In genomic region chr4:133423108-133423507, GRCm38 (mm10) we compare ENCODE assay signal across 8 mouse cellular contexts. TPM values are rescaled to one million over a fixed set of nuclear protein-coding genes. Genes with fewer than 3 reads are reported as not detected.
DNase-seq lines count a peak whose midpoint lies in the region; ATAC-seq and TF ChIP-seq lines count a peak whose summit lies in the region.

No protein-coding gene starts in this region.

- H3K9ac ChIP-seq in forebrain, embryonic 12.5 days: no peak overlapping the region
- no peak overlapping the region for H3K9ac ChIP-seq in kidney, postnatal 0 days (ENCODE audit: low read depth, low read length)

- no peak for TF ChIP-seq POLR2A in spleen, adult 2 months (IDR thresholded peaks at IDR 0.05; ENCODE audit: low read depth, low read length)

- H3K4me3 ChIP-seq in spleen, adult 2 months (ENCODE audit: extremely low read depth, insufficient read depth, insufficient read length): no peak overlapping the region
- H3K4me3 ChIP-seq in forebrain, embryonic 12.5 days (replicated peaks): no peak overlapping the region
- no peak overlapping the region for H3K4me3 ChIP-seq in kidney, postnatal 0 days (replicated peaks; ENCODE audit: low read depth, low read length)

- 52% methylated on average over 6 of the region's 6 CpGs for WGBS in spleen, adult 2 months
- 49% methylated on average over 6 of the region's 6 CpGs for WGBS in forebrain, embryonic 12.5 days
- 45% methylated on average over 6 of the region's 6 CpGs for WGBS in kidney, postnatal 0 days

- peak; percentile 79; the same call in 1 of the 2 replicates for TF ChIP-seq CTCF in spleen, adult 2 months (IDR thresholded peaks at IDR 0.05; ENCODE audit: extremely low read depth, insufficient read depth, insufficient read length, insufficient replicate concordance)
- TF ChIP-seq CTCF in kidney, postnatal 0 days (IDR thresholded peaks at IDR 0.05; ENCODE audit: low read depth): peak; percentile 83

- H3K4me1 ChIP-seq in spleen, adult 2 months (ENCODE audit: control insufficient read depth, insufficient read depth, insufficient read length): no peaks in the 10 kb centered on the region
- H3K4me1 ChIP-seq in forebrain, embryonic 12.5 days: no peaks in the 10 kb centered on the region
- no peaks in the 10 kb centered on the region for H3K4me1 ChIP-seq in kidney, postnatal 0 days (replicated peaks; ENCODE audit: insufficient read depth, low read length)

- no peak overlapping the region for H3K27ac ChIP-seq in spleen, adult 2 months (ENCODE audit: insufficient read depth, low read length)
- no peak overlapping the region for H3K27ac ChIP-seq in forebrain, embryonic 12.5 days
- no peak overlapping the region for H3K27ac ChIP-seq in kidney, postnatal 0 days

- no peaks in the 10 kb centered on the region for H3K9me3 ChIP-seq in forebrain, embryonic 12.5 days
- no peaks in the 10 kb centered on the region for H3K9me3 ChIP-seq in kidney, postnatal 0 days (replicated peaks; ENCODE audit: low read length)

- peak; percentile 17; the same call in 1 of the 2 replicates for ATAC-seq in forebrain, embryonic 12.5 days (ENCODE audit: low FRiP score)
- no peak for ATAC-seq in kidney, postnatal 0 days (replicated peaks; ENCODE audit: low FRiP score, low read depth)
- peak; percentile 60 for ATAC-seq in megakaryocyte progenitor cell, adult 5-6 weeks (replicated peaks; ENCODE audit: poor library complexity)

- no peak overlapping the region for H3K4me2 ChIP-seq in forebrain, embryonic 12.5 days
- H3K4me2 ChIP-seq in kidney, postnatal 0 days (ENCODE audit: low read length): no peak overlapping the region

- DNase-seq in adrenal gland, adult 18-20 months (ENCODE audit: low spot score in 2 of 2): peak; percentile 56 to 65
- DNase-seq in adrenal gland, postnatal 4 days (ENCODE audit: low spot score in 2 of 2): no peak
- DNase-seq in spleen, adult 2 months (ENCODE audit: low read depth in 1 of 2, low spot score in 2 of 2): no peak
- no peak for DNase-seq in spleen, adult 12 weeks (ENCODE audit: low spot score)
- peak; percentile 66 for DNase-seq in kidney, postnatal 0 days (ENCODE audit: low spot score)
- peak; percentile 73 for DNase-seq in splenic B cell, adult 2 months (ENCODE audit: low read depth, low spot score)

- peaks cover 23% of the 10 kb centered on the region for H3K36me3 ChIP-seq in spleen, adult 2 months (ENCODE audit: control insufficient read depth, insufficient read depth, low read length)
- peaks cover 30% of the 10 kb centered on the region for H3K36me3 ChIP-seq in forebrain, embryonic 12.5 days (replicated peaks)
- peaks cover 10% of the 10 kb centered on the region for H3K36me3 ChIP-seq in kidney, postnatal 0 days (ENCODE audit: insufficient read depth, low read length)
- H3K36me3 ChIP-seq in splenic B cell, adult 2 months (ENCODE audit: control insufficient read depth, insufficient read depth, low read length, poor library complexity, severe bottlenecking): peaks cover 3% of the 10 kb centered on the region

- H3K27me3 ChIP-seq in spleen, adult 2 months (ENCODE audit: control insufficient read depth, insufficient read depth, low read length): no peaks in the 10 kb centered on the region
- no peaks in the 10 kb centered on the region for H3K27me3 ChIP-seq in forebrain, embryonic 12.5 days
- H3K27me3 ChIP-seq in kidney, postnatal 0 days (ENCODE audit: insufficient read depth, low read length): no peaks in the 10 kb centered on the region
- H3K27me3 ChIP-seq in splenic B cell, adult 2 months (ENCODE audit: control insufficient read depth, insufficient read depth, low read length, poor library complexity, severe bottlenecking): no peaks in the 10 kb centered on the region

RNA-seq across cellular contexts. Expression of gene Slc9a1, which starts 53.6 kb away (rescaled TPM):
- 10 to 100 TPM; 44.5 to 55.0 TPM for total RNA-seq in adrenal gland, adult 18-20 months (2021)
- 10 to 100 TPM; 52.9 to 54.4 TPM for total RNA-seq in adrenal gland, postnatal 4 days (2021)
- 39.4 and 46.9 TPM in 2 replicates for polyA plus RNA-seq in spleen, adult 2 months (2012; rRNA removed)
- 7.2 and 8.3 TPM in 2 replicates for polyA plus RNA-seq in forebrain, embryonic 12.5 days (2016; fragmentation: Nextera tagmentation; extraction: Ambion mirVana)
- 5.7 and 7.1 TPM in 2 replicates for polyA plus RNA-seq in kidney, postnatal 0 days (2015; fragmentation: Nextera tagmentation; extraction: Ambion mirVana)
- total RNA-seq in megakaryocyte progenitor cell, adult 5-6 weeks (2015): 15.1 and 16.1 TPM in 2 replicates
- total RNA-seq in megakaryocyte progenitor cell, adult 5-6 weeks (2017): 6.3 and 7.3 TPM in 2 replicates

RNA-seq across cellular contexts. Expression of gene Tent5b, which starts 56.8 kb away (rescaled TPM):
- 1 to 10 TPM; 2.0 to 4.6 TPM for total RNA-seq in adrenal gland, adult 18-20 months (2021)
- under 1 TPM; 0.73 to 0.78 TPM for total RNA-seq in adrenal gland, postnatal 4 days (2021)
- polyA plus RNA-seq in spleen, adult 2 months (2012; rRNA removed): 0.30 and 0.31 TPM in 2 replicates
- 0.24 and 0.50 TPM in 2 replicates for polyA plus RNA-seq in forebrain, embryonic 12.5 days (2016; fragmentation: Nextera tagmentation; extraction: Ambion mirVana)
- polyA plus RNA-seq in kidney, postnatal 0 days (2015; fragmentation: Nextera tagmentation; extraction: Ambion mirVana): 2.7 and 2.8 TPM in 2 replicates
- 0.15 TPM in 1 of 2 replicates, not detected in the other for total RNA-seq in megakaryocyte progenitor cell, adult 5-6 weeks (2015)
- total RNA-seq in megakaryocyte progenitor cell, adult 5-6 weeks (2017): not detected in 2 replicates

Comparison
In these comparisons a context has a peak if more than half of its experiments do, and no peak if none do; other contexts are left out.
1. DNase-seq: peak in adrenal gland, adult 18-20 months (2 of 2), kidney, postnatal 0 days (single experiment) and splenic B cell, adult 2 months (single experiment); none in adrenal gland, postnatal 4 days (0 of 2), spleen, adult 2 months (0 of 2) and spleen, adult 12 weeks (single experiment).